Mouse (Mus musculus): Measurements from ENCODE around the gene Iqgap1. TPM values are rescaled to one million over a fixed set of nuclear protein-coding genes. Genes with fewer than 3 reads are reported as not detected.
A peak's percentile ranks its signal among the peaks of the same experiment; 100 is the strongest.

Gene Iqgap1
- total RNA-seq (2021): 10 to 100 TPM; 60.2 to 61.0 TPM
- long read RNA-seq, experiment 1, full-length matches to known transcripts: 7 of 16 reads
- long read RNA-seq, experiment 1, partial matches to known transcripts: 7 of 16 reads
- long read RNA-seq, experiment 1, other reads (novel, unspliced or antisense): 2 of 16 reads
- long read RNA-seq, experiment 2, full-length matches to known transcripts: 7 of 17 reads
- long read RNA-seq, experiment 2, partial matches to known transcripts: 6 of 17 reads
- long read RNA-seq, experiment 2, other reads (novel, unspliced or antisense): 4 of 17 reads

DNA sequence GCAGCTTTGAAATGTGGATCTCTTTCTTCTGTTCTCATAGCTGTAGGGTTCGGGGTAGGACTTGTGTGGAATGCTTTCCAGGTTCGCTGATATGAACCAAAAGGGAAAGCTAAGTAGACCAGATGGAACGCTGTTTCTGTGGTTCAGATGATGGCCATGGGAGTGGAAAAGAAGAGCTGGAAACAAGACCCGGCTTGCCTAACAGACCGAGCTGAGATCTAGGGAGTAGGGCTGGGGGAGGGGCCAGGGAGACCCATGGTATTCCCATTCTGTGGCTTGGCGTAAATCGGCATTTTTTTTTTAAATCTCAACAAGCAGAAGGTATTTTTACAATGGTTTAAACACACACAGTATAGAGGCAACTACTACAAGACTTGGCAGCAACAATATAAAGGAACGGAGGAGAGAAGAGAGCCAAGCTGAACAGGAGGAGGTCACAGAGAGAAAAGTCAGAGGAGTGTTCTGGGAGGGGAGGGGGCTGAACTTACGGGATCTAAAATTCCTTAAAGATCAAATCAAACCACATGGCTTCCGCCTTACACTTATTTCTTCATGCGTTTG is at the start of gene Iqgap1:
TSS of gene Iqgap1 (minus strand) at position 132 of the 561 bp plus-strand sequence.
- intact Hi-C loops (cut with DNase I): no loop called here
- no peak for DNase-seq

DNA sequence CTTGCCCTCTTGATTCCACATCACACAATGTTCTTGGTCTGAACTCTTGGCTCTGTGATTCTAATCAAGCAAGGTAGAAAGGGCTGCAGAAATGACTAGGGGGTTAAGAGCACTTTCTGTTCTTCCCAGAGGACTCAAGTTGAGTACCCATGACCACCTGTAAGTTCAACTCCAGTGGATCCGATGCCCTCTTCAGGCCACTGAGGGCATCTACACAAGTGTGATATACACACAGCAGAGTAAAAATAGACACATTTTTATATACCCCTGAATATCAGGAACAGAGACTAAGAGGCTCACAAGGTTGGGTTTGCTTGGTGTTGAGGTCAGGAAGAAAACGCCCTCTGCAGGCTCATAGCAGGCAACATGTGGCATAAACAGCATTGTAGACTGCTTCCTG is 47.9 kb upstream of the Iqgap1 start:
- intact Hi-C loops (cut with DNase I): no loop called here

DNA sequence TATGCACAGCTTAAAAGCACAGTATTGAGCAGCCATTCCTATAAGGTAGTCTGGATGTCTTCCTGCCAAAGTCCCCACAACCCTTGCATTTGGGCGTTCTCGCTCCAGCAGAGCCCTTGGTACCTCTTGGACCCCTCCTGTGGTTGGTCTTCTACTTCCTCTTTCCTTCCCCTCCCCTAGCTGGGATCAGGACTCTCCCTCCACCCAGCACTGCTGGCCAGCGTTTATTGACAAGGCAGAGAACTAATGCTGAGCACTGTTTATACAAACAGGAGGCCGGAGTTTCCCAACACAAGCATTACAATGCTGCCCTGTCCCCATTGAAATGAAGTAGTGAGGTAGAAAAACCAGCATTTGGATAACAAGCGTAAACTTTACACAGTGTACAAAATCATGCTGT is 47.3 kb upstream of the Iqgap1 start:
- no peak for DNase-seq
- intact Hi-C loops (cut with DNase I): no loop called here

More for the DNA sequence above, 47.9 kb upstream of the Iqgap1 start:
- DNase-seq: no peak

DNA sequence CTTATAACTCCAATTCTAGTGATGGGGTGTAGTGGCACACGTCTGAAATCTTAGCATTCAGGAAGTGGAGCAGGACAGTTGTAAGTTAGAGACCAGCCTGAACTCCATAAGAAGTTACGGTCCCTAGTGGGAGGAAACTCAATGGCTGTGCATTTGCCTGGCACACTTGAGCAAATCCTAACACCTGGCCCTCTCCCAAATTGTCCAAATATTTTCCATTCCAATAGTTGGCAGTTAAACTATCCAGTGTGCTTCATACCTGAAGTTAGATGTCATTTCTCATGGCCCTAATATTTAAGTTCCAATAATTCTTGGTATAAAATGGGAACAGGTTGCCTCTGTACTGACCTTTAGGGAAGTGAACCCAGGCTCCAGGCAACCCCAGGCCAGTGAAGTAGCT is 42.9 kb upstream of the Iqgap1 start:
- no peak for DNase-seq
- intact Hi-C loops (cut with DNase I): no loop called here

- intact Hi-C loops (cut with DNase I): no loop called here
- DNase-seq: no peak
These were observed 40.9 kb upstream of the Iqgap1 start for GRCm38 (mm10) chr7:80866514-80867147.

DNA sequence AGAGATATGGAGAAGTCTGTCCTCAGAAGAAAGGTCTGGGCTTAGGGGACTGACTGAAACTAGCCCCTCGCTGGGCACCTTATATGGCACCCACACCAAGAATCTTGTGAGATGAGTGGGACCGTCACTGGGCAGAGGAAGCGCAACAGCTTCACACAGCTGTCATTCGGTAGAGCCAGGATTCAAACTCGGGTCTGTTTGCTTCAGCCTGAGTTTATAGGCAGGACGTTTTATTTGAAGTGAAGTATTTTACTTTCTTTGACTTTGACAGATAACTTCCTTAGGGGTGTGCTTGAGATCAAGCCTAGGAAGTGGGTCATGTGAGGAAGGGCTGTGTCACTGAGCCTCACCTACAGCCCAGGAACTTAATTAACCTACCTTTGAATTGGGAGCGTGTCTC is 39.7 kb upstream of the Iqgap1 start:
- no peak for DNase-seq
- intact Hi-C loops (cut with DNase I): no loop called here

DNA sequence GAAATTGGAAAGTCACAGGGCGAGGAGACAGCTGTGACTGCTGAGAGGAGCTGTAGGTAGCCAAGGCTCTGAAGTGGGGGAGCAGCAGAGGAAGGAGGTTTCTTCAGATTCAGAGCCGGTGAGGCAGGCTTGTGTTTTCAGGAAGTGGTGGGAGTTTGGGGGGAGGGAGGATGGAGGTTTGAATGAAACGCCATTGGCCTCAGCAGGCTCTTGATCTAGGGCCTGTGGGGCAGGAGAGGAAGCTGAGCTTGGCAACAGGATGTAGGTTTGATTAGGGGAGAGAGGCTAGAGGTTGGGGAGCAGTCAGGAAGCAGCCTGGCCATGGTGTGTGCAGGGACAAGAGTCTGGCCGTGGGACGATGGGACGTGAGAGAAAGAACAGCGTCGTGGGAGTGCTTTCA is 39.1 kb upstream of the Iqgap1 start:
- intact Hi-C loops (cut with DNase I): loop anchor here (5.0 kb wide), 1 partner anchor 127 kb away; the partner anchor contains the start of gene Zfp592
- DNase-seq: no peak

GRCm38 (mm10) chr7:80864151-80864550 is 38.4 kb upstream of the Iqgap1 start:
- intact Hi-C loops (cut with DNase I): loop anchor here (5.0 kb wide), 1 partner anchor 128 kb away; the partner anchor contains the start of gene Zfp592
- no peak for DNase-seq

DNA sequence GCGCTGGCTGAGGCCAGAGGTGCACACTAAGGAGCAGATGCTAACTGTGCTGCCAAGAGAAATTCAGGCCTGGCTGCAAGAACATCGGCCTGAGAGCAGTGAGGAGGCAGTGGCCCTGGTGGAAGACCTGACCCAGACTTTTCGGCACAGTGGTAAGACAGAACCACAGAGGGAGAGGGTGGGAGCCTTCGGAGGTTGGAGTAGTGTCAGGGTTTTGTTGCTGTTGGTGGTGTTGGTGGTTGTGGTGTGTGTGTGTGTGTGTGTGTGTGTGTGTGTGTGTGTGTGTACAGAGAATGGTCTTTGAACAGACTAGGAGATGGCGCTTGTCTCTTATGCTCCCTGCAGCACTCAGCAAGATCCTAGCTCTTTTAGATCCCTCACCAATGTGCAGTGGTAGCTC is 37.7 kb upstream of the Iqgap1 start:
- intact Hi-C loops (cut with DNase I): loop anchor here (5.0 kb wide), 1 partner anchor 129 kb away; the partner anchor contains the start of gene Zfp592
- no peak for DNase-seq

- no peak for DNase-seq
These were observed 36.7 kb upstream of the Iqgap1 start for GRCm38 (mm10) chr7:80862475-80862874.

GRCm38 (mm10) chr7:80860729-80861274 is 35.0 kb upstream of the Iqgap1 start, which contains the start of gene Zscan2:
Gene Zscan2, plus strand, starts transcription at chr7:80860920.
- intact Hi-C loops (cut with DNase I): loop anchor here (5.0 kb wide), 1 partner anchor 131 kb away; the partner anchor contains the start of gene Zfp592
- peak; percentile 86 to 89 for DNase-seq

More at GRCm38 (mm10) chr7:80862475-80862874, 36.7 kb upstream of the Iqgap1 start:
- intact Hi-C loops (cut with DNase I): loop anchor here (5.0 kb wide), 1 partner anchor 130 kb away; the partner anchor contains the start of gene Zfp592

DNA sequence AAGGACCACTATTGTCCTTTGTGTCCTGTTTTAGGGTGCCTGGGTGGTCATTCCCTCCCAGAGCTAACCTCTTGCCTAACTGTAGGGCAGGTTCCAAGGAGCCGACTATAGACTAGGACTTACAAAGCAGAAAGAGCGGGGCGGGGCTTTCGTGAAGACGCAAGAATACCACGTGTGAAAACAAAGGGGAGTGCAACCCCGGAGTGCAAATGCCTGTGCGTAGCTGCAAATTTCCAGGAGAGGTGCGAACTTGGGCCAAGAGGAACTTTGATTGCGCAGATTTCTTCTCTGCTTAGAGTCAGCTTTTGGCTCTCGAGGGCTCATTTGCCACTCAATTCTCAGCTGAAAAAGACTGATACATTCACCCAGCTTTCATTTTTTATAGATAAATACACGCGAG is 34.5 kb upstream of the Iqgap1 start:
- DNase-seq: peak; percentile 42 to 57
- intact Hi-C loops (cut with DNase I): loop anchor here (5.0 kb wide), 1 partner anchor 132 kb away; the partner anchor contains the start of gene Zfp592

- intact Hi-C loops (cut with DNase I): loop anchor here (1.0 to 5.0 kb wide), 2 partner anchors 298 to 485 kb away; no protein-coding TSS in a partner anchor
- peak; percentile 79 to 86 for DNase-seq
These were observed 31.4 kb upstream of the Iqgap1 start for GRCm38 (mm10) chr7:80857181-80857580.

DNA sequence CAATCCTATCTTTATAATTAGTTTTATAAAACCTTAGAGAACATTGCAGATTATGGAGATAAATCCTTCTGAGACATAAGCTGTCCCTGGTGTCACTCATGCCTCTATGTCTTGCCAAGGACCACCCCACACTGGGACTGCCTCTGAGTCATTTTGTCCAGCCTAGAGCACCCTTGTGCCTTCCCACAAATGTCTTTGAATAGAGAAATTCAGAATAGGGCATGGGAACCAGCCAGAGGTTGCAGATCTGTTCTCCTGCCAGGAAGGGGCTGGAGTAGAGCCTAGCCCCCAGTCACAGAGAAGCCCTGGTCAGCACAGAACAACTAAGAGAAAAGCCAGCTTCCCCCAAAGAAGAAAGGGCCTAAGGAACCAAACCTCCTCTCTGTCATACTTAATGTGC is 29.5 kb upstream of the Iqgap1 start:
- DNase-seq: no peak
- intact Hi-C loops (cut with DNase I): loop anchor here (5.0 kb wide), 1 partner anchor 487 kb away; no protein-coding TSS in a partner anchor

DNA sequence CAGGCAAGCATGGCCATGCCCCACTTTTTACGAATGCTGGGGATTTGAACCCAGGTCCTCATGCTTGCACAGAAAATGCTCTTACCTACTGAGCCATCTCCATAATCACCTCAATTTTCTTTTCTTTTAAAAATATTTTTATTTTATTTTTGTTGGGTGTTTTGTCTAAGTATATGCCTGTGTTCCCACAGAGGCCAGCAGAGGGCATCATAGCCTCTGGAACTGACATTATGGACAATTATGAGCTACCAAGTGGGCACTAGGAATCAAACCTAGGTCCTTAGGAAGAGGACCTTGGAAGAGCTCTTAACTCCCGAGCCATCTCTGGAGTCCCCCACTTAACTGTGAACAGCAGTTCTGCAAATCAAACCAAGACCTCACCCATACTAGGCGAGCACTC is 27.4 kb upstream of the Iqgap1 start:
- intact Hi-C loops (cut with DNase I): no loop called here
- DNase-seq: no peak

DNA sequence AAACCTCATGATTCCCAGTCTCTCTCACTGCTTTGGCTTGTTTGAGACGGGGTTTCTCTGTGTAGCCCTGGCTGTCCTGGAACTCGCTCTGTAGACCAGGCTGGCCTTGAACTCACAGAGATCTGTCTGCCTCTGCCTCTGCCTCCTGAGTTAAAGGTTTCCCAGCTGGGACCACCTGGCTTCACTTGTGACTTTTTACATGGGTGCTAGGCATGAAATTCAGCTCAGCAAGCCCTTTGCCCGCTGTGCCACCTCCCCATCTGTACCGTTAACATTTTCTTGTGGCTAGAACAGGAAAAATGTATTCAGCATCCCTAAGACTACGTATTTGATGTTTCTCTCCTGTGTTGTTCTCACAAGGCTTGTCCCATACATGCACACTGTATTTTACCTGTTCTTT is 24.7 kb upstream of the Iqgap1 start:
- intact Hi-C loops (cut with DNase I): no loop called here
- no peak for DNase-seq

- intact Hi-C loops (cut with DNase I): loop anchor here (1.0 to 10.0 kb wide), 4 partner anchors 47 to 245 kb away; no protein-coding TSS in a partner anchor
- DNase-seq: peak; percentile 37 to 62
These were observed 23.9 kb upstream of the Iqgap1 start for GRCm38 (mm10) chr7:80849710-80850109.

GRCm38 (mm10) chr7:80849267-80849666 is 23.5 kb upstream of the Iqgap1 start:
- intact Hi-C loops (cut with DNase I): loop anchor here (1.0 to 10.0 kb wide), 4 partner anchors 47 to 244 kb away; no protein-coding TSS in a partner anchor
- DNase-seq: no peak

DNA sequence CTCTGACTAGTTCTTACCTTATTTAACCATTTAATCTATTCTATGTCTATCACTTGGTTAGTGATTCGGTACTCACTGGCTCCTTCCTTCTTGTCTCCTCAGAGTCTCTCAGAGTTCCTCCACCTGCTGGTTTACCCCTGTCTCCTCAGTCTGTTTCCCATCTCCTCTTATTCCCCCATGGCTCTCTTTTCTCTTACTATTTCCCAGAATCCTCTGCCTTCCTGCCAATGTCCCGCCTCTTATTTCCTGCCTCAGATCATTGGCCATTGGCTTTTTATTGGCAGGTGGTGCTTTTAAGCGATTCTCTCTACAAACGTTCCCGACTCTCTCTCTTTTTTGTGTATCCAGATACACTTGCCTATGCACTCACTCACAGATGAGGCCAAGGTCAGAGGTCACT is 20.9 kb upstream of the Iqgap1 start:
- DNase-seq: no peak

GRCm38 (mm10) chr7:80846280-80846678 is 20.5 kb upstream of the Iqgap1 start:
- no peak for DNase-seq
- intact Hi-C loops (cut with DNase I): loop anchor here (5.0 to 10.0 kb wide), 2 partner anchors 44 to 241 kb away; no protein-coding TSS in a partner anchor

More for the DNA sequence above, 20.9 kb upstream of the Iqgap1 start:
- intact Hi-C loops (cut with DNase I): loop anchor here (5.0 to 10.0 kb wide), 2 partner anchors 44 to 242 kb away; no protein-coding TSS in a partner anchor

All from heart, postnatal 14 days (tissue).